ENCODE assay signal across 7 mouse cellular contexts in genomic region chr4:129057533-129058206, GRCm38 (mm10). TPM values are rescaled to one million over a fixed set of nuclear protein-coding genes. Genes with fewer than 3 reads are reported as not detected.
DNase-seq lines count a peak whose midpoint lies in the region; ATAC-seq and TF ChIP-seq lines count a peak whose summit lies in the region.

No protein-coding gene starts in this region.

- peak; percentile 82 for TF ChIP-seq POLR2A in heart, adult 2 months (IDR thresholded peaks at IDR 0.05; ENCODE audit: insufficient read depth, low read depth, low read length)

- no peak for TF ChIP-seq EP300 in heart, adult 2 months (IDR thresholded peaks at IDR 0.05; ENCODE audit: insufficient read depth, low read depth, low read length)

- intact Hi-C loops in heart, adult 2 months (cut with DNase I), result loop anchor here (2.0 to 5.0 kb wide), 4 partner anchors 35 to 335 kb away; partner anchors contain the start of genes S100pbp and Yars

- H3K9me3 ChIP-seq in embryonic facial prominence, embryonic 12.5 days, result no peaks in the 10 kb centered on the region
- no peaks in the 10 kb centered on the region for H3K9me3 ChIP-seq in limb, embryonic 13.5 days
- H3K9me3 ChIP-seq in midbrain, embryonic 16.5 days (replicated peaks; ENCODE audit: control insufficient read depth, low read length, poor library complexity, severe bottlenecking), result no peaks in the 10 kb centered on the region

- no peaks in the 10 kb centered on the region for H3K27me3 ChIP-seq in embryonic facial prominence, embryonic 12.5 days
- H3K27me3 ChIP-seq in heart, adult 2 months (ENCODE audit: control insufficient read depth, insufficient read depth, low read length), result no peaks in the 10 kb centered on the region
- no peaks in the 10 kb centered on the region for H3K27me3 ChIP-seq in limb, embryonic 13.5 days
- no peaks in the 10 kb centered on the region for H3K27me3 ChIP-seq in midbrain, embryonic 16.5 days (ENCODE audit: control insufficient read depth, insufficient read depth, low read depth, low read length)

- WGBS in embryonic facial prominence, embryonic 12.5 days, result 4% methylated on average over 42 of the region's 44 CpGs
- WGBS in heart, adult 2 months, result 4% methylated on average over 44 of the region's 44 CpGs
- WGBS in limb, embryonic 13.5 days, result 5% methylated on average over 33 of the region's 44 CpGs
- WGBS in midbrain, embryonic 16.5 days, result 4% methylated on average over 36 of the region's 44 CpGs

- no peaks in the 10 kb centered on the region for H3K36me3 ChIP-seq in embryonic facial prominence, embryonic 12.5 days
- no peaks in the 10 kb centered on the region; the same call in 1 of the 2 replicates for H3K36me3 ChIP-seq in heart, adult 2 months (ENCODE audit: control insufficient read depth, insufficient read depth, low read length)
- no peaks in the 10 kb centered on the region for H3K36me3 ChIP-seq in limb, embryonic 13.5 days
- no peaks in the 10 kb centered on the region for H3K36me3 ChIP-seq in midbrain, embryonic 16.5 days (ENCODE audit: control insufficient read depth, insufficient read depth, low read length)

- TF ChIP-seq CTCF in heart, adult 2 months (IDR thresholded peaks at IDR 0.05), result no peak

- peaks cover 11% of the 10 kb centered on the region for H3K4me1 ChIP-seq in embryonic facial prominence, embryonic 12.5 days
- H3K4me1 ChIP-seq in heart, adult 2 months (ENCODE audit: control insufficient read depth, insufficient read depth, low read length), result no peaks in the 10 kb centered on the region; the same call in none of the 2 replicates
- H3K4me1 ChIP-seq in limb, embryonic 13.5 days, result peaks cover 10% of the 10 kb centered on the region
- H3K4me1 ChIP-seq in midbrain, embryonic 16.5 days (ENCODE audit: control insufficient read depth, insufficient read depth, low read length), result peaks cover 20% of the 10 kb centered on the region

- H3K9ac ChIP-seq in embryonic facial prominence, embryonic 12.5 days, result peak overlapping the region; percentile 96
- peak overlapping the region; percentile 94 for H3K9ac ChIP-seq in heart, adult 2 months (ENCODE audit: low read depth, low read length)
- H3K9ac ChIP-seq in limb, embryonic 13.5 days, result peak overlapping the region; percentile 90
- peak overlapping the region; percentile 96 for H3K9ac ChIP-seq in midbrain, embryonic 16.5 days (ENCODE audit: low read depth, low read length)

- peak overlapping the region; percentile 92 for H3K27ac ChIP-seq in embryonic facial prominence, embryonic 12.5 days
- H3K27ac ChIP-seq in heart, adult 2 months, result peak overlapping the region; percentile 86
- H3K27ac ChIP-seq in limb, embryonic 13.5 days, result peak overlapping the region; percentile 84
- H3K27ac ChIP-seq in midbrain, embryonic 16.5 days (ENCODE audit: low read length), result peak overlapping the region; percentile 94

- no peaks in the 10 kb centered on the region for H3K79me2 ChIP-seq in heart, adult 2 months (replicated peaks; ENCODE audit: control insufficient read depth, insufficient read depth, low read length)

- DNase-seq in adrenal gland, postnatal 25 days, result peak; percentile 95
- DNase-seq in heart, adult 2 months, result peak; percentile 98 to 99
- peak; percentile 95 to 96 for DNase-seq in kidney, adult 8-10 months
- DNase-seq in spleen, postnatal 10 days (ENCODE audit: low spot score in 2 of 2), result peak; percentile 98 to 99

- peak overlapping the region; percentile 69 for H3K4me3 ChIP-seq in embryonic facial prominence, embryonic 12.5 days
- peak overlapping the region; percentile 94 for H3K4me3 ChIP-seq in heart, adult 2 months
- H3K4me3 ChIP-seq in limb, embryonic 13.5 days, result peak overlapping the region; percentile 91
- H3K4me3 ChIP-seq in midbrain, embryonic 16.5 days (ENCODE audit: low read depth, low read length), result peak overlapping the region; percentile 83

- peak overlapping the region; percentile 91 for H3K4me2 ChIP-seq in embryonic facial prominence, embryonic 12.5 days (replicated peaks)
- H3K4me2 ChIP-seq in limb, embryonic 13.5 days (replicated peaks), result peak overlapping the region; percentile 100
- H3K4me2 ChIP-seq in midbrain, embryonic 16.5 days (ENCODE audit: low read length), result peak overlapping the region; percentile 87

- peak; percentile 91 for ATAC-seq in embryonic facial prominence, embryonic 12.5 days (ENCODE audit: insufficient number of reproducible peaks, insufficient read depth, low FRiP score, low TSS enrichment)
- ATAC-seq in limb, embryonic 13.5 days (ENCODE audit: low FRiP score, low read depth), result peak; percentile 96
- peak; percentile 92 for ATAC-seq in midbrain, embryonic 16.5 days

RNA-seq across cellular contexts. Expression of gene Rnf19b, which starts 0.4 kb away (rescaled TPM):
- 20.5 and 29.8 TPM in 2 replicates for total RNA-seq in adrenal gland, postnatal 25 days (2021)
- 10.9 and 11.3 TPM in 2 replicates for polyA plus RNA-seq in embryonic facial prominence, embryonic 12.5 days (2016; fragmentation: Nextera tagmentation; extraction: Ambion mirVana)
- total RNA-seq in heart, adult 2 months (2021), result 10 to 100 TPM; 27.1 to 28.1 TPM
- 21.1 and 24.7 TPM in 2 replicates for polyA plus RNA-seq in heart, adult 2 months (2012; rRNA removed)
- 8.5 and 10.2 TPM in 2 replicates for polyA plus RNA-seq in limb, embryonic 13.5 days (2015; fragmentation: Nextera tagmentation; extraction: Ambion mirVana)
- 31.4 and 37.5 TPM in 2 replicates for polyA plus RNA-seq in midbrain, embryonic 16.5 days (2015; fragmentation: Nextera tagmentation; extraction: Ambion mirVana)

RNA-seq across cellular contexts. Expression of gene Tmem54, which starts 47.7 kb away (rescaled TPM):
- total RNA-seq in adrenal gland, postnatal 25 days (2021), result not detected in 2 replicates
- polyA plus RNA-seq in embryonic facial prominence, embryonic 12.5 days (2016; fragmentation: Nextera tagmentation; extraction: Ambion mirVana), result 6.3 and 7.6 TPM in 2 replicates
- total RNA-seq in heart, adult 2 months (2021), result not detected
- polyA plus RNA-seq in heart, adult 2 months (2012; rRNA removed), result 0.23 TPM in 1 of 2 replicates, not detected in the other
- 5.0 and 5.6 TPM in 2 replicates for polyA plus RNA-seq in limb, embryonic 13.5 days (2015; fragmentation: Nextera tagmentation; extraction: Ambion mirVana)
- not detected in 2 replicates for polyA plus RNA-seq in midbrain, embryonic 16.5 days (2015; fragmentation: Nextera tagmentation; extraction: Ambion mirVana)

Comparison
In these comparisons a context has a peak if more than half of its experiments do, and no peak if none do; other contexts are left out.
1. Peak in every context shown above with its lines: DNase-seq, ATAC-seq, H3K4me3 ChIP-seq and H3K27ac ChIP-seq.